Mouse (Mus musculus): Measurements from ENCODE around the gene Ezr. TPM values are rescaled to one million over a fixed set of nuclear protein-coding genes. Genes with fewer than 3 reads are reported as not detected.
"Not testable (repeated sequence)": the region's sequence is repeated elsewhere in the genome, so short reads cannot be mapped to it uniquely, and the experiment has no call there.

The Ezr gene
- polyA plus RNA-seq, 1 experiment from 2014 or later = 232 TPM

DNA sequence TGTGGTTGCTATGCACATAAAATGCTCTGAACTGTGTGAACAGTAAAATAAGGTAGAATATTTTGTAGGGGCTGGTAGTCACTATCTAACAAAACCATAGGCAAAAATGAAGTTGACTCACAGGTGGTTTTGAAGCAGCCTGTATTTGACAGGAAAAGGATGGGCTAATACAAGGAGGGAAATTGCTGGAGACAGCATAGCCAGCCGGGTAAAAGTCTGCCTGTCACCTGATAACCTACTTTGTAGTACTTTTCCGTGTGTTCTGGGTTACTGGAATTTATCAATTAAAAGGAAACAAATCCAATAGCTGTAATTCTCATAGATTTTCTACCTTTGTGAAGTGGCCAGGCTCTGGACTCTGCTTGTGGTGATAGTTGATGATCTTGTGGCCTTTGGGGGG is 69.1 kb downstream of the Ezr start:
- H3K4me3 ChIP-seq (replicated peaks); H3K27me3 ChIP-seq (replicated peaks); H3K36me3 ChIP-seq; H3K27ac ChIP-seq; H3K9ac ChIP-seq; ATAC-seq; H3K4me1 ChIP-seq (replicated peaks); H3K4me2 ChIP-seq (replicated peaks); H3K9me3 ChIP-seq: not testable (repeated sequence)
- WGBS = 66% methylated on average over 2 of the region's 2 CpGs

DNA sequence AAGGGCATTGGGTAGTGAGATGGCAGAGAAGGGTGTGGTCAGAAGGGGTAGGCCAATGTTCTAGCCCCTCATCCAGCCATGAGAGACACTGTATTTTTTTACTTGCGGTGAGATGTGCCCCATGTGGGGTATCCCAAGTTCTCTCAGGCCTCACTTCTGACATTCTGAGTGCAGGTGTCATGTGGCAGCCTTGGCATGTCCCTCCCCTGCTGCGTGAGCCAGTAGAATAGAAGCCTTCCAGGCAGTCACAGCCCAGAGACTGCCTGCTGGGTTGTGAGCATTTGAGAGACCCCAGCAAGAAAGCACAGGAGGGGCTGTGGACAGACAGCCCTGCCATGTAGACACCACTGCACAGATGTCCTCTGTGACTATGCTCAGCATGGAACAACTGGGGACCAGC is 74.4 kb downstream of the Ezr start:
- H3K4me1 ChIP-seq (replicated peaks); H3K4me2 ChIP-seq (replicated peaks); H3K9ac ChIP-seq; ATAC-seq; H3K27me3 ChIP-seq (replicated peaks); H3K27ac ChIP-seq; H3K4me3 ChIP-seq (replicated peaks); H3K36me3 ChIP-seq; H3K9me3 ChIP-seq: not testable (repeated sequence)
- 82% methylated on average over 2 of the region's 2 CpGs for WGBS

DNA sequence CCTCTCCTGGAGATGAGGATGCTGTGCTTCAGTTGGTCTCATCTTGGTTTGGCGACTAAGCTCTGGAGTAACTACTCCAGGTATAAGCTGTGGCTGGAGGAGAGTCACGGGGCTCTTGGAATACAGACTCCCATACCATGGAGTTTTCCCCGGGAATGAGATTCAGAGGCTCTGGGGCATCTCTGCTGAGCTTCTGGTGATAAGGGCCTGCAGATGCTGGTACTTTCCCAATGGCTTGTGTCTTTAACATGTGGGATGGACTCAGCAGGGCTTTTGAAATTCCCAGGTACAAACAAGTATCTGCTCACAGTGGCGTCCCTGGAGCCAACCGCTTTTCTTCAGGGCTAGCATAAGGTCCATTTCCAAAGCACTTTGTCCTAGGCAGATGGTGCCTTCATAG is 75.2 kb downstream of the Ezr start:
- not testable (repeated sequence) for H3K4me2 ChIP-seq (replicated peaks); H3K4me3 ChIP-seq (replicated peaks); H3K9ac ChIP-seq; H3K9me3 ChIP-seq; H3K4me1 ChIP-seq (replicated peaks); H3K36me3 ChIP-seq; H3K27me3 ChIP-seq (replicated peaks); ATAC-seq; H3K27ac ChIP-seq
- 88% methylated on average over 5 of the region's 5 CpGs for WGBS

DNA sequence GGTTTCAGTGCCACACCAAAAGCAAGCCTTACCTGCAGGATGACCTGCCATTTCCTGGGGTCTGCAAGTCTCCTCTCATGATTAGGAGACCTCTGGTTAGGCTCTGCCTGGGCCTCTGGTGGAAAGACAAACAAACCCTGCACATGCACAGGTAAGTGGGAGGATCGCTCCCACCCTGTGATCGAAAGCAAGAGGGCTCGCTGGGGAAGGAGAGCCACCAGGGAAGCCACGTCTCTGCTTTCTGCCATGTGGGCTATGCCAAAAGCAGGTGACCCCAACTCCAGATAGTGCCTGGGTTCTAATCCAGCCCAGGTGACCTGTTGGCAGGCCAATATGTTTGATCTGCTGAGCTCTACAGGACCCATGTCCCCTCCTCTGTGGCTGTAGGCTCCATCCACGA is 76.1 kb downstream of the Ezr start:
- ATAC-seq, H3K9ac ChIP-seq: not testable (repeated sequence)
- WGBS = 80% methylated on average over 5 of the region's 5 CpGs

DNA sequence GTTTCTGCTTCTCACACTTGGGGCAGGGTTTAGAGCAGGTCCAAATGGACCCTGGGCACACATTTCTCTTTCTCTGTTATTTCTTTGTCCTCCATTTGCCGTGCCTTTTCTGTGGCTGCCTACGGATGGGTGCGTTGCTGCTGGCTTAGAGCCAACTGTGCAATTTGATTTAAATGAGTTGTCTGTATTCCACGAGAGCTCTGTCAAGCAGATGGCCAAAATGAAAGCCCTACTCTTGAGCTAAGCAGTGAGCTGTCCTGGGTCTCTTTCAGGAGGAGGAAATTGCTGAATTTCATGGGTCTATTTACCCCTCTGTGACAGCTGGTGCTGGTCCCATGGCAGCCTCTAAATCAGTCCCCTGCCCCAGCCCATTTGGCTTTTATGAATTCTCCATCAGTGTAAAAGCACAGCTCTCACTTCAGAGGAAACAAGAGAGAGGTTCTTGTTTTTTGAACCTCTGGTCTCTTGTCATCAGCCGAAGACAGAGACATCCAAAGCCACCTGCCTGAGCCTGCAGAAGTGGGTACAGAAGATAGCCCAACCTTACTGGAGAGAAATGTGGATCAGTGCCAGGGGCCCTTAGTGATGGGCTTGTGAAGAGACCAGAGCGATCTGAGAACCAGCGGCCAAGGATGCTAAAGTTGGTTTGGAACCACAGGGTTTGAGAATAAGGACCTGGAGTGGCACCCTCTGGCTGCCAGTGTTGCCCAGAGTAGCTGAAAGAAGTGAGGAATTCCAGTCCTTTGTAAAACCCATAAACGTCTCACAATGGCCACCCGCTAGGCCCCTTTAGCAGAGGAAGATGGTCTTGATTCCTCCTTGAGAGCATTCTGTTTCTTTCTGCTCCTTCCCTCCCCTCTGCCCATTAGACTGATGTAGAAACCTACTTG is 79.0 kb downstream of the Ezr start:
- H3K9ac ChIP-seq; H3K4me1 ChIP-seq (replicated peaks); H3K4me2 ChIP-seq (replicated peaks); H3K4me3 ChIP-seq (replicated peaks); H3K27me3 ChIP-seq (replicated peaks); H3K36me3 ChIP-seq; ATAC-seq; H3K27ac ChIP-seq; H3K9me3 ChIP-seq: not testable (repeated sequence)
- WGBS = 65% methylated on average over 8 of the region's 9 CpGs

More for the DNA sequence above, 76.1 kb downstream of the Ezr start:
- H3K4me1 ChIP-seq (replicated peaks); H3K36me3 ChIP-seq; H3K9me3 ChIP-seq; H3K27me3 ChIP-seq (replicated peaks); H3K27ac ChIP-seq; H3K4me3 ChIP-seq (replicated peaks); H3K4me2 ChIP-seq (replicated peaks): not testable (repeated sequence)

DNA sequence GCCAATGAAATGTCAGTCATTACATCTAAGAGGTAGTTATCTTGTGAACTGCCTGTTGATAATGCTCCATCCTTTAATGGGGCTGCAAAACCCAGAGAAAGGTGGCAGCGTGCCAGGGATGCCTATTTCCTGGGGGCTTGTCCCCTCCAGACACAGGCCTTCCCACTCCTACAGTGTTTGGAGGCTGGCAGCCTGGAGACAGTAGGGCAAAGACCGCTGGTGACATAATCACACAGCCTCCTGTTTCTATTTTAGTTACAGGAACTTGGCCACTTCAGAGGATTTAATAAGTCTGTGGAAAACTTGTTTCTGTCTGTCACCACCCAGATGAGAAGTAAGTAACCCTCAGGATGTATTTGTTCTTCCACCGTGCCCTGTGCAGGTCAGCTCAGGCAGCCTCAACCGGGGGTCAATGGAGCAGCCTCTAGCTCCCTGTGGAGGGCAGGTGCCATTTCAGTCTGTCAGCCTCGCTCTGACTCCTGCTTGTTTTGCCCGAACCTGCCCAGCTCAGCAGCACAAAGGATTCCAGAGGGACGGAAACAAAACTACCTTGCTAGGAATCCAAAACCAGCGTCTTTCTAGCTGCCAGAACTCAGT is 79.9 kb downstream of the Ezr start:
- not testable (repeated sequence) for H3K4me2 ChIP-seq (replicated peaks); H3K27ac ChIP-seq; H3K9ac ChIP-seq; ATAC-seq; H3K4me1 ChIP-seq (replicated peaks); H3K36me3 ChIP-seq; H3K9me3 ChIP-seq; H3K27me3 ChIP-seq (replicated peaks); H3K4me3 ChIP-seq (replicated peaks)
- 57% methylated on average over 2 of the region's 8 CpGs for WGBS

DNA sequence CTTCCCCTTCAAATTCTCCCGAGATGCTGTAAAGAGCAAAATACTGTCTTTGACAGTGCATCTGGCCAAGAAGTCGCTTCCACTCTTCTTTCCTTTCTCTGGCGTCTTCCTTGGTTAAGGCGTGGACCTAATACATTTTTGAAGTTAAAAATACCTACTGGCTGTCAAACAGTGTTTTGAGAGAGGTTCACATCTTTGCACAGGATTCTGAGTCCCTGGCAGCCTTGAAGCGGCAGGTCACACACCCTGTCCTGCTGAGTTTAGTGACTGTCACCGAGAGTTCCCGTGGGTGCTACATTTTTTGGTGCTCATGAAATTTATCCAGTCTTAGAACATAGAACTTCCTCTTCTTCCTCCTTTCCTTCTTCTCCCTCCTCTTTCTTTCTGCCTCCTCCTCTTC is 82.5 kb downstream of the Ezr start:
- not testable (repeated sequence) for H3K27me3 ChIP-seq (replicated peaks); H3K4me3 ChIP-seq (replicated peaks); H3K4me1 ChIP-seq (replicated peaks); ATAC-seq; H3K4me2 ChIP-seq (replicated peaks); H3K36me3 ChIP-seq; H3K9ac ChIP-seq; H3K27ac ChIP-seq; H3K9me3 ChIP-seq
- WGBS = 81% methylated on average over 5 of the region's 7 CpGs

DNA sequence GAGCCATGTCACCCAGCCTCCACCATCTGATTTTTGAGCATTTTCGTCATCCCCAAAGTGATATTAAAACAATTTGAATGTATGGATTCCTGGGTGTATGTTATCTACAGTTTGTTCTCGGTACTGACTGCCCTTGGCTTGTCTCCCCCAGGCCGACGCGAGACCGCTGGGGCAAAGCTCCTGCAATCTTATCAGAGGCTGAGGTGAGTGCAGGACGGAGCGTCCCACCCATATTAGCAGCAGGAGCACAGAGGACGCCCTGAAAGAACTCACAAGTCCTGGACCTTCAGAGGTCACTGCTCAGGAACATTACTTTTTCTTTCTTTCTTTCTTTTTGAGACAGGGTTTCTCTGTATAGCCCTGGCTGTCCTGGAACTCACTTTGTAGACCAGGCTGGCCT is 83.1 kb downstream of the Ezr start:
- ATAC-seq; H3K9me3 ChIP-seq; H3K27ac ChIP-seq; H3K36me3 ChIP-seq; H3K4me1 ChIP-seq (replicated peaks); H3K4me2 ChIP-seq (replicated peaks); H3K9ac ChIP-seq; H3K4me3 ChIP-seq (replicated peaks); H3K27me3 ChIP-seq (replicated peaks): not testable (repeated sequence)
- 76% methylated on average over 9 of the region's 9 CpGs for WGBS

DNA sequence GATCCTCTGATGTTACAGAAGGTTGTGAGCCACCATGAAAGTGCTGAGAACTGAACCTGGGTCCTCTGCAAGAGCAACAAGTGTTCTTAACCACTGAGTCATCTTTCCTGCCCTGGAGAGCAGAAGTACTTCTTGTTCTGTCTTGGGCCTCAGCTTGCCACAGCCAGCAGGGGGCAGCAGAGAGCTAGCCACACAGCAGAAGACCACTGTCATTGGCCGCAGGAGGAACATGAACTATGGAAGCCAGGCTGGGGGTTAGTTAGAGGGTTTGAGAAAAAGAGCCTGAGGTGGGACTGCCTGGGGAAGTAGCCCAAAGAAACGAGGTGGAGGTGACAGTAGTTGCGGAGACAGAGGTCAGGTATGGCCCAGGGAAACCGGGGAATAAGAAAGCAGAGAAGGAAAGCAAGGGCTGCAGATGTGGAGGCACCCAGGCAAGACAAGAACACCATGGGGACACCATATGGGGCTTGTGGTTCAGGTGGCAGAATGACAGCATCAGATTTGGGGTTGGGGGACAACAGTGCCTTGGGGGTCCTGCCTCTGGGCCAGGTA is 85.3 kb downstream of the Ezr start:
- WGBS = 44% methylated on average over 3 of the region's 4 CpGs
- H3K27ac ChIP-seq; H3K36me3 ChIP-seq; H3K9me3 ChIP-seq; H3K4me2 ChIP-seq (replicated peaks); H3K4me1 ChIP-seq (replicated peaks); H3K27me3 ChIP-seq (replicated peaks); H3K9ac ChIP-seq; H3K4me3 ChIP-seq (replicated peaks): not testable (repeated sequence)
- peak; percentile 83 for ATAC-seq

DNA sequence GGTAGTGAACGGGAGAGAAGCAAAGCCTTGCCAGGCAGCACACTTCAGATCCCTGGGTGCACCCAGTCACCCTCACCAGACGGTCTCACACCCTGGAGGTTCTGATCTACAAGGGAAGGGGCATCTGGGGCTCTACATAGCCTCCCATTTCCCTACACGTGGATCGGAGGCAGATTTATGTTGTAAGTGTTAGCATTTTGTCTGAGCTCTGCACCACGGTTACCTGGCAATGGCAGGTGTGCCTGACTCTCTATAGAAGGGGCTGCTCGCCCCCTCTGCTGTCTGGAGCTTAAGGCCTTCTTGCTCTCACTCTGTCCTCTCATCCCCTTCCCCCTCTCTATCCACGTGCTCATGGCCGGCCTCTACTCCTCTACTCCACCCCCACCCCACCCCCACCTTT is 86.1 kb downstream of the Ezr start:
- H3K9me3 ChIP-seq; H3K4me2 ChIP-seq (replicated peaks); H3K27ac ChIP-seq; H3K27me3 ChIP-seq (replicated peaks); H3K4me3 ChIP-seq (replicated peaks); H3K36me3 ChIP-seq; H3K4me1 ChIP-seq (replicated peaks); H3K9ac ChIP-seq: not testable (repeated sequence)
- WGBS = 57% methylated on average over 8 of the region's 8 CpGs
- ATAC-seq = 0 out of 2 replicates have a peak, but pooled peaks have one; percentile 26

DNA sequence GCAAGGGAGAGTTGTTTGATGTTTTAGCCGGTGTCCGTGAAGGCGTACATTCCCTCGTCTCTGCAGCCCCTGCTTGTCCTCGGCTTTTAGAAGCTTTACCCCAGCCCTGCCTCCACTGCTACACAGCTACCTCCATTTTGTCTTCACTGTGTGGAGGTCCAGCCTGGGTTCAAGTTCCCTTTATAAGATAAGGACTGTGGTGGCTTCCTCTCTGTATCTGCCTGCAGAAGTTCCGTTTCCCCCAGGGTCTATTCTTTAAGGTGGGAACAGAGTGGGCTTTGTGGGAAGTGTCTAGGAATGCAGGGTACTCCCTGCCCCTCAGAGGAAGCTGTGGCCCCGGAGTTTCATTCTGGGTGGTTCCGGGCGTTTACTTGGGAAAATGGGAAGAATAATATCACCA is 86.9 kb downstream of the Ezr start:
- H3K4me2 ChIP-seq (replicated peaks); H3K36me3 ChIP-seq; H3K27ac ChIP-seq; ATAC-seq; H3K4me1 ChIP-seq (replicated peaks); H3K9ac ChIP-seq; H3K9me3 ChIP-seq; H3K4me3 ChIP-seq (replicated peaks); H3K27me3 ChIP-seq (replicated peaks): not testable (repeated sequence)
- whole genome bisulfite sequencing = 82% methylated on average over 9 of the region's 9 CpGs

DNA sequence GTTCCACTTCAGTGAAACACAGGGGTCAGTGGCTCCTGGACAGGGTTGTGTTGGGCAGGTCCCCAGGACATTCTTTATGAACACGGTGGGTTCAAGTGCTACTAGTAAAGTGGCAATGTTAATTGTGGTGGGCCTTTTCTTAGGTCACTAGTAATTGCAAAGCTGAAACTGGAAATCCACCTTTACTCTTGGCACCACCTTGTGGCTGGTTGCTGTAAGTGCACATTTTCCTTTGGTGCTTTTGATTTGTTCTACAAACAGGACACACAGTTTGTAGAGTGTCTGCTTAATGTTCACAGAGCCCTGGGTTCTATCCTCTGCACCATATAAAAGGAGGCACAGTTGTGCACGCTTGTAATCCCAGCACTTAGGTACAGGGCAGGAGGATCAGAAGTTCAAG is 91.0 kb downstream of the Ezr start:
- ATAC-seq; H3K4me2 ChIP-seq (replicated peaks); H3K27me3 ChIP-seq (replicated peaks); H3K27ac ChIP-seq; H3K9me3 ChIP-seq; H3K4me3 ChIP-seq (replicated peaks); H3K36me3 ChIP-seq; H3K9ac ChIP-seq; H3K4me1 ChIP-seq (replicated peaks): not testable (repeated sequence)
- 7% methylated on average over 2 of the region's 2 CpGs for WGBS

DNA sequence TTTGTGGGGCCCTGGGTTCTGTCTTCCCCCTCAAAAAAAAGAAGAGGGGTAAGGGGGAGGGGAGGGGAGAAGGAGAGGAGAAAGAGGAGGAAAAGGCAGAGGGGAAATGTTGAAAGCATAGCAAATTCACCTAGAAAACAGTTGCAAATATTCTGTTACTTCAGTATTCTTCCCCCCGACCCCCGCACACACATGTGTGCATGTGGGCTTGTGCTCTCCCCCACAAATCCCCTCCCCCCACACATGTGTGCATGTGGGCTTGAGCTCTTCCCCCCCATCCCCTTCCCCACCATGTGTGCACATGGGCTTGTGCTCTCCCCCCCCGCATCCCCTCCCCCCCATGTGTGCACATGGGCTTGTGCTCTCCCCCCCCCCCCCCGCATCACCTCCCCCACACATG is 93.2 kb downstream of the Ezr start:
- H3K9ac ChIP-seq; H3K4me1 ChIP-seq (replicated peaks); ATAC-seq; H3K27ac ChIP-seq; H3K4me3 ChIP-seq (replicated peaks); H3K9me3 ChIP-seq; H3K4me2 ChIP-seq (replicated peaks); H3K36me3 ChIP-seq; H3K27me3 ChIP-seq (replicated peaks): not testable (repeated sequence)
- 85% methylated on average over 3 of the region's 4 CpGs for WGBS
